Mouse (Mus musculus) liver, postnatal 0 days (tissue): ENCODE data around the gene Zfp575.

Experiments
- CTCF ChIP-seq: sonication (generic); IDR thresholded peaks from 2 replicates; pipeline ENCODE4 v1.5.1; 2016; ENCODE audit warnings: antibody characterized with exemption, low read depth
- EP300 ChIP-seq: IDR thresholded peaks from 2 replicates; pipeline ENCODE4 v1.6.1; 2016; ENCODE audit warnings: antibody characterized with exemption, low read depth, mild to moderate bottlenecking

DNA sequence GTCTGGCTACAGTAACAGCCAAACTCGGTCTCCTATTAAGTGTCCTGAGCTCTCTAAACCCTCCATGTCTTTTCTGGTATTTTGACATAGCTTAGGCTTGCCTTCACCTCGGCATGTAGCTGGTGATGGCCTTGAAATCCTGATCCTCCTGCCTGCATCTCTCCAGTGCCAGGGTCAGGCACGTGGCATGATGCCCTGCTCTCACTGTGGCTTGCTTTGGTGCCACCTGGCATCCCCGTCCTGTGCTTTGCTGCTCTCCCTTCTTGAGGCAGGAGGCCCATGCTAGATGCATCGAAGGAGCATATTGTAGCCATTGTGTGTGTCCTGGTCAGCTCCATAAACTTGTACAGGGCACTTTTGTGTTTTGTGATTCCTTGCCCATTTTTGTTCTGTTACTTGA lies 49.9 kb downstream of the Zfp575 start:
- no peak for TF ChIP-seq CTCF
- TF ChIP-seq EP300, result no peak
